Mouse (Mus musculus) midbrain, embryonic 16.5 days (tissue): ENCODE data around the gene Sstr2. TPM values are rescaled to one million over a fixed set of nuclear protein-coding genes. Genes with fewer than 3 reads are reported as not detected.

Source experiments
- ATAC-seq: fragments of 200-750 bp; cut with Nextera tagmentation; 2 replicates; pipeline ENCODE4 v1.8.0; 2017; ENCODE audit warnings: moderate TSS enrichment
- H3K27ac ChIP-seq: fragments of 300-500 bp; sonication (generic); 2 replicates; pipeline ENCODE4 v1.5.1; 2014; ENCODE audit warnings: mild to moderate bottlenecking, low read length, mixed read lengths
- H3K27me3 ChIP-seq: fragments of 300-500 bp; sonication (generic); 2 replicates; pipeline ENCODE4 v1.6.1; 2014; ENCODE audit warnings: low read depth, low read length, mixed read lengths; ENCODE audit not compliant: control insufficient read depth, insufficient read depth
- H3K36me3 ChIP-seq: fragments of 300-500 bp; sonication (generic); 2 replicates; pipeline ENCODE4 v1.6.1; 2014; ENCODE audit warnings: mild to moderate bottlenecking, low read length, moderate library complexity, mixed read lengths; ENCODE audit not compliant: control insufficient read depth, insufficient read depth
- H3K4me1 ChIP-seq: fragments of 300-500 bp; sonication (generic); 2 replicates; pipeline ENCODE4 v1.6.1; 2014; ENCODE audit warnings: mild to moderate bottlenecking, low read length, mixed read lengths; ENCODE audit not compliant: control insufficient read depth, insufficient read depth
- H3K4me2 ChIP-seq: fragments of 300-500 bp; sonication (generic); 2 replicates; pipeline ENCODE4 v1.6.1; 2014; ENCODE audit warnings: mild to moderate bottlenecking, low read length, mixed read lengths
- H3K4me3 ChIP-seq: fragments of 300-500 bp; sonication (generic); 2 replicates; pipeline ENCODE4 v1.5.1; 2014; ENCODE audit warnings: low read depth, mild to moderate bottlenecking, low read length, moderate library complexity, mixed read lengths
- H3K9ac ChIP-seq: fragments of 300-500 bp; sonication (generic); 2 replicates; pipeline ENCODE4 v1.6.1; 2014; ENCODE audit warnings: low read depth, low read length, mixed read lengths
- H3K9me3 ChIP-seq: fragments of 300-500 bp; sonication (generic); replicated peaks from 2 replicates; pipeline ENCODE4 v1.6.1; 2014; ENCODE audit warnings: mild to moderate bottlenecking, low read length, mixed read lengths; ENCODE audit not compliant: control insufficient read depth, poor library complexity, severe bottlenecking
- WGBS: fragments of 180-500 bp; shearing (Covaris S2); extraction: QIAGEN DNeasy Blood & Tissue Kit; methylation state at CpG from one replicate; pipeline ENCODE4 v1.1.7; 2014; 5-methylcytosine and 5-hydroxymethylcytosine counted together
- polyA plus RNA-seq: library from polyadenylated mRNA; unstranded; fragments of >200 nt; fragmentation: Nextera tagmentation; extraction: Ambion mirVana; gene quantifications from 2 replicates; pipeline ENCODE4 v1.2.1, GENCODE M21; 2015

Sstr2 gene
- polyA plus RNA-seq, 1 experiment from 2014 or later = 15.5 TPM

DNA sequence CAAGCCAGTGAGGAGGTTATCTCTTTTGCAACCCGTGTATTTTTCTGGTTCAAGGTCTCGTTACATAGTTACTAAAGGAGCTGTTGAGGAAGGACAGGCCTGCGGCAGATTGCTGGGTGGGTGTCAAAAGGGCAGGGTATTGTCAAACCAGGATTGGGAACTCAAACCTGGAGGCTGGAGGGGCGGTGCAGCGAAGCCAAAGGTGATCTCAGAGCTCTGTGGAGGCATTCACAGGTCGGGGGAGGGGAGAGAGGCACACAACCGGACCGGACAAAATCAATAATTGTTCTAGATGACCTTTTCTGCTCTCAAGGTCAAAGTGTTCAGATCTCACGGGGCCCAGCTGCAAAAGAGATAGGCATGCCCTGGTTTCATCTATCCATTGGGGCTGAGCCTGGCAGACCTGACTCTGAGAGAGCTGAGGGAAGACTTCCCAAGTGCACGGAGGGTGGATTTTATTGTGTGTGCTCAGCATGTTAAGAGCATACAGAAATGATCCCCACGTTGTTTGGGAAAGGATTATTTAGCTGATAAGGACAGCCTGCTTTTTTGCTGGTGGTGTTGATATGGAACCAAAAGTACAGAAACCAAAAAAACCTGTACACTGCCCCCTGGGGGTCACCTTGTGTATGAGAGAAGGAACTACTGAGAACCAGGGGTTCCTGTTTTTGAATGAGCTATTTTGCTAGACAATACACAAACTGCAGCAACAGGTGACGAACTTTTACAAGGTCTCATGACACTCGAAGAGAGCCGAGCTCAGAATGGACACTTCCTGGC, 1.8 kb upstream of the Sstr2 start:
- no peak overlapping the region for H3K27ac ChIP-seq
- ATAC-seq = no peak
- H3K9ac ChIP-seq = no peak overlapping the region
- no peak overlapping the region for H3K4me2 ChIP-seq
- H3K36me3 ChIP-seq = no peaks in the 10 kb centered on the region
- no peaks in the 10 kb centered on the region for H3K9me3 ChIP-seq
- WGBS = 44% methylated on average over 14 of the region's 14 CpGs
- no peak overlapping the region for H3K4me3 ChIP-seq
- peaks cover 25% of the 10 kb centered on the region for H3K4me1 ChIP-seq
- H3K27me3 ChIP-seq = peaks cover 16% of the 10 kb centered on the region

GRCm38 (mm10) chr11:113618303-113618671, 855 bp upstream of the Sstr2 start:
- no peak for ATAC-seq
- peaks cover 25% of the 10 kb centered on the region for H3K4me1 ChIP-seq
- H3K27me3 ChIP-seq = peaks cover 16% of the 10 kb centered on the region
- H3K4me3 ChIP-seq = peak overlapping the region; percentile 64
- no peaks in the 10 kb centered on the region for H3K9me3 ChIP-seq
- 17% methylated on average over 4 of the region's 4 CpGs for WGBS
- no peak overlapping the region for H3K27ac ChIP-seq
- H3K4me2 ChIP-seq = peak overlapping the region; percentile 90
- H3K36me3 ChIP-seq = no peaks in the 10 kb centered on the region
- peak overlapping the region; percentile 83; the same call in 1 of the 2 replicates for H3K9ac ChIP-seq

DNA sequence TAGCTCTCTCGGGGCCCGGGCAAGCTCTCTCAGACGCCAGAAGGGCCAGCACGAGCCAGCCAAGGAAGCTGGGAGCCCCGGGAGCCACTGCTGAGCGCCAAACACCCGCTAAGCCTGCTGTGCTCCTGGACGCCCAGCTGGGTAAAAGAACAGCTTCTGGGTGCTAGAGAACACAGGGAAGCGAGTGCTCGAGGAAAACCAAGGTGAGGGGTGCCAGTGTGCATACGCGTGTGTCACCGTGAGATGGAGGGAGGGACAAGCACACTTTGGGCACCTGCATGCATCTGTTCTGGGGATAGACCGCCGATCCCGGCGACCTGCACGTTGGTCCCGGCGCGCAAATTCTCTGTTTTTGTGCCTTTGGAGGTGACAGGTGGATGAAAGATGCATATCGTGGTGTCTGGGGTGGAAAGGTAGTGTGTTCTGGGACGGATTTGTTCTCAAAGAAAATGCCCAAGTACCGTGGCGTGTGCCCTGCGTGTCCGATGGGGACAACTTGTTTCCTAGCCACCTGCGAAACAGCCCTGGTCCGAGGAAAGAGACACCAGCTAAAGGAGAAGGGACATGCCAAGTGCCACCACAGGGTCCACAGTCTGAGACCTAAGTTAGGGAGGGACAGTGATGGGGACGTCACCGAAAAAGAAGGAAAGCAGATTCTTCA, 408 bp downstream of the Sstr2 start:
- under 1% methylated on average over 31 of the region's 31 CpGs for WGBS
- Histone ChIP-seq H3K4me2 (peak overlapping the region; percentile 90), H3K27ac (no peak overlapping the region), H3K4me1 (peaks cover 25% of the 10 kb centered on the region), H3K27me3 (peaks cover 16% of the 10 kb centered on the region), H3K9me3 (no peaks in the 10 kb centered on the region), H3K4me3 (peak overlapping the region; percentile 64), H3K36me3 (no peaks in the 10 kb centered on the region), H3K9ac (peak overlapping the region; percentile 83)
- ATAC-seq = peak; percentile 55

GRCm38 (mm10) chr11:113621001-113621400, 1.9 kb downstream of the Sstr2 start:
- Histone ChIP-seq H3K27ac (no peak overlapping the region), H3K36me3 (peaks cover 9% of the 10 kb centered on the region), H3K9me3 (no peaks in the 10 kb centered on the region), H3K4me1 (peaks cover 25% of the 10 kb centered on the region), H3K4me2 (peak overlapping the region; percentile 90), H3K27me3 (peaks cover 16% of the 10 kb centered on the region), H3K9ac (0 out of 2 replicates have a peak overlapping the region, but pooled peaks have one; percentile 5), H3K4me3 (peak overlapping the region; percentile 64)
- 48% methylated on average over 2 of the region's 2 CpGs for WGBS
- no peak for ATAC-seq

GRCm38 (mm10) chr11:113622028-113622427, 2.9 kb downstream of the Sstr2 start:
- WGBS = 89% methylated on average over 4 of the region's 4 CpGs
- Histone ChIP-seq H3K4me2 (no peak overlapping the region; the same call in 1 of the 2 replicates), H3K4me1 (peaks cover 25% of the 10 kb centered on the region), H3K27ac (no peak overlapping the region), H3K36me3 (peaks cover 9% of the 10 kb centered on the region), H3K9ac (no peak overlapping the region), H3K27me3 (peaks cover 16% of the 10 kb centered on the region), H3K4me3 (no peak overlapping the region), H3K9me3 (no peaks in the 10 kb centered on the region)
- no peak for ATAC-seq

- H3K9me3 ChIP-seq = no peaks in the 10 kb centered on the region
- 96% methylated on average over 18 of the region's 18 CpGs for WGBS
- H3K4me1 ChIP-seq = peaks cover 6% of the 10 kb centered on the region
- H3K4me2 ChIP-seq = no peak overlapping the region
- peaks cover 9% of the 10 kb centered on the region for H3K36me3 ChIP-seq
- no peak overlapping the region for H3K9ac ChIP-seq
- no peak for ATAC-seq
- no peak overlapping the region for H3K27ac ChIP-seq
- peaks cover 12% of the 10 kb centered on the region for H3K27me3 ChIP-seq
- no peak overlapping the region for H3K4me3 ChIP-seq
Measured at GRCm38 (mm10) chr11:113625437-113625836, 6.3 kb downstream of the Sstr2 start.

DNA sequence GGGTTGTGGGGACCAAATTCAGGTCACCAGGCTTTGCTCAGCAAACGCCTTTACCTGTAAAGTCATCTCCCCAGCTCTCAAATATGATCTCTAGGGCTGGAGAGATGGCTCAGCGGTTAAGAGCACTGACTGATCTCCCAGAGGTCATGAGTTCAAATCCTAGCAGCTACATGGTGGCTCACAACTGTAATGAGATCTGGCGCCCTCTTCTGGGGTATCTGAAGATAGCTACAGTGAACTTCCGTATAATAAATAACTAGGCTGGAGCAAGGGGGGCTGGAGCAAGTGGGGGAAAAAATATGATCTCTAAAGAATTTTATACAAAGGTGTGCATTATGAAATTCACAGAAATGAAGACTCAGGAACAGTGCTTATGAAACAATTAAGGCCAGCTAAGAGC, 8.6 kb downstream of the Sstr2 start:
- no peak for ATAC-seq
- 48% methylated on average over 4 of the region's 4 CpGs for WGBS

GRCm38 (mm10) chr11:113630642-113631041, 11.5 kb downstream of the Sstr2 start:
- no peak overlapping the region for H3K27ac ChIP-seq
- ATAC-seq = no peak
- WGBS = 62% methylated on average over 7 of the region's 7 CpGs
- no peaks in the 10 kb centered on the region for H3K36me3 ChIP-seq
- H3K4me1 ChIP-seq = no peaks in the 10 kb centered on the region
- H3K4me3 ChIP-seq = no peak overlapping the region
- H3K9ac ChIP-seq = no peak overlapping the region
- H3K9me3 ChIP-seq = no peaks in the 10 kb centered on the region
- H3K27me3 ChIP-seq = no peaks in the 10 kb centered on the region
- no peak overlapping the region for H3K4me2 ChIP-seq

More for the DNA sequence above, 8.6 kb downstream of the Sstr2 start:
- no peaks in the 10 kb centered on the region for H3K9me3 ChIP-seq
- no peaks in the 10 kb centered on the region for H3K4me1 ChIP-seq
- no peak overlapping the region for H3K27ac ChIP-seq
- no peak overlapping the region for H3K4me2 ChIP-seq
- H3K36me3 ChIP-seq = peaks cover 9% of the 10 kb centered on the region
- no peak overlapping the region for H3K9ac ChIP-seq
- no peak overlapping the region for H3K4me3 ChIP-seq
- no peaks in the 10 kb centered on the region for H3K27me3 ChIP-seq

DNA sequence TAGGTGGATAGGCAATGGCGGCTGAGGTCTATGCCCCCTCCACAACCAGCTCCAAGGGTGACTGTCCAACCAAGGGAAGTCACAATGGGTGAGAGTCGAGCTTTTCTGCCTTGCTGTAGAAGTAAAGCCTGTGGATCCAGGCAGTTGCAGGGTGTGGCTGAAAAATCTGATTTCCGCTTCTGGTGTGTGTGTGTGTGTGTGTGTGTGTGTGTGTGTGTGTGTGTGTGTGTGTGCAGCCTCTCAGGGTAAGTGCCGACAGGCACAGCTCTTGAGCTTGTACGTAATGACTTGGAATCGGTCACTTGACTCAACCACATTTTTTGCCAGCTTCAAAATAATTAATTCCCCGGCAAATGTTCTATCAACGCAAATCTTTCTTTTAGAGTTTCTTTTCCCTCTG, 12.2 kb downstream of the Sstr2 start:
- no peaks in the 10 kb centered on the region for H3K36me3 ChIP-seq
- H3K4me1 ChIP-seq = no peaks in the 10 kb centered on the region
- H3K4me2 ChIP-seq = no peak overlapping the region
- no peak overlapping the region for H3K4me3 ChIP-seq
- no peak overlapping the region for H3K27ac ChIP-seq
- no peaks in the 10 kb centered on the region for H3K27me3 ChIP-seq
- no peak for ATAC-seq
- H3K9ac ChIP-seq = no peak overlapping the region
- 82% methylated on average over 8 of the region's 8 CpGs for WGBS
- H3K9me3 ChIP-seq = no peaks in the 10 kb centered on the region
